Mouse (Mus musculus) right cerebral cortex, postnatal 10 days (tissue): ENCODE results near the gene Itpripl1.
A peak's percentile ranks its signal among the peaks of the same experiment; 100 is the strongest.
"Not testable (repeated sequence)": the region's sequence is repeated elsewhere in the genome, so short reads cannot be mapped to it uniquely, and the experiment has no call there.

Source experiments
- DNase-seq, 2 experiments: peaks; one replicate each; pipeline ENCODE4 v3.0.0; 2021; ENCODE audit warnings: low spot score in 2 of 2

Gene Itpripl1

GRCm38 (mm10) chr2:127143158-127144063, at the start of gene Itpripl1:
Gene Itpripl1, minus strand, starts transcription at chr2:127143442.
- DNase-seq = peak in 1 of 2 experiments; percentile 63

- DNase-seq = no peak
These were observed 46.3 kb upstream of the Itpripl1 start for GRCm38 (mm10) chr2:127189574-127189973.

- peak; percentile 90 to 95 for DNase-seq
These were observed 39.5 kb upstream of the Itpripl1 start for GRCm38 (mm10) chr2:127182598-127183381.

GRCm38 (mm10) chr2:127166261-127166660, 23.0 kb upstream of the Itpripl1 start:
- peak in 1 of 2 experiments; percentile 30 for DNase-seq

- DNase-seq = no peak
These were observed 22.4 kb upstream of the Itpripl1 start for GRCm38 (mm10) chr2:127165675-127166074.

GRCm38 (mm10) chr2:127145699-127146098, 2.5 kb upstream of the Itpripl1 start:
- DNase-seq = no peak

- DNase-seq = no peak
These were observed 575 bp downstream of the Itpripl1 start for GRCm38 (mm10) chr2:127142577-127143157.

GRCm38 (mm10) chr2:127142031-127142430, 1.2 kb downstream of the Itpripl1 start:
- DNase-seq = no peak

GRCm38 (mm10) chr2:127140011-127140410, 3.2 kb downstream of the Itpripl1 start:
- peak in 1 of 2 experiments; percentile 27 for DNase-seq

GRCm38 (mm10) chr2:127139605-127140004, 3.6 kb downstream of the Itpripl1 start:
- DNase-seq = no peak

GRCm38 (mm10) chr2:127139094-127139493, 4.1 kb downstream of the Itpripl1 start:
- DNase-seq = no peak

- DNase-seq = no peak
These were observed 4.8 kb downstream of the Itpripl1 start for GRCm38 (mm10) chr2:127138449-127138848.

GRCm38 (mm10) chr2:127137838-127138420, 5.3 kb downstream of the Itpripl1 start:
- DNase-seq = no peak

GRCm38 (mm10) chr2:127136979-127137378, 6.3 kb downstream of the Itpripl1 start:
- peak in 1 of 2 experiments; percentile 55 for DNase-seq

GRCm38 (mm10) chr2:127135255-127135654, 8.0 kb downstream of the Itpripl1 start:
- DNase-seq = not testable (repeated sequence)

- peak; percentile 92 to 95 for DNase-seq
These were observed 9.4 kb downstream of the Itpripl1 start, which contains the start of gene Ncaph for GRCm38 (mm10) chr2:127133621-127134461. Gene Ncaph, minus strand, starts transcription at chr2:127133954.

- DNase-seq = no peak
These were observed 11.9 kb downstream of the Itpripl1 start for GRCm38 (mm10) chr2:127131353-127131752.

- DNase-seq = no peak
These were observed 14.3 kb downstream of the Itpripl1 start for GRCm38 (mm10) chr2:127128926-127129325.

- peak in 1 of 2 experiments; percentile 36 for DNase-seq
These were observed 21.5 kb downstream of the Itpripl1 start for GRCm38 (mm10) chr2:127121591-127122235.

GRCm38 (mm10) chr2:127108986-127109385, 34.3 kb downstream of the Itpripl1 start:
- no peak for DNase-seq
